Mouse (Mus musculus): ENCODE measurements around the gene Clic5.

- TF ChIP-seq CTCF (IDR thresholded peaks at IDR 0.05; ENCODE audit: low read depth) = no peak
- TF ChIP-seq EP300 (IDR thresholded peaks at IDR 0.05; ENCODE audit: low read depth) = no peak
Observed at GRCm38 (mm10) chr17:44190246-44190645, 1.9 kb downstream of the Clic5 start.

Measured in liver, embryonic 14.5 days (tissue).